Mouse (Mus musculus): ENCODE results near the gene Ceacam9. TPM values are rescaled to one million over a fixed set of nuclear protein-coding genes. Genes with fewer than 3 reads are reported as not detected.
"Not testable (repeated sequence)": the region's sequence is repeated elsewhere in the genome, so short reads cannot be mapped to it uniquely, and the experiment has no call there.

Ceacam9 gene
- polyA plus RNA-seq (2011; ENCODE audit: insufficient read depth, insufficient read length, low replicate concordance, missing spikeins), result not detected in 2 replicates

DNA sequence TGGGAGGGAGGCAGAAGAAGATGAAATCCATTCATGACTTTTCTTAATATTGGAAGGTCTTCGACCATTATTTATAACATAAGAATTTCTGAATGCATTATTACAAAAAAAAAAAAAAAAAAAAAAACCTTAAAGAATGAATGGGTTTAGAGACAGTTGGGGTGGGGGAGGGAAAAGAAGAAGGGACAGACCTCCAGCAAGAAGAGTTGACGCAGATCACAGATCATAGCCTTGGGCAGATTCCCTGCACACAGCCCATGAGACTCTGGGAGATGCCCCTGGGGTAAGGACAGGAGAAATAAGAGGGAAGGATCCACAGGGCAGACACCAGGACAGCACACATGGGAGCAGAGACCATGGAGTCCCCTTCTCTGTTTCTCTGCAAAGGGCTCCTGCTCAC lies at the start of gene Ceacam9:
Gene Ceacam9 (plus strand): TSS at position 301 of the 400 bp plus-strand sequence.
- WGBS, result 68% methylated on average over 2 of the region's 2 CpGs
- H3K4me1 ChIP-seq (ENCODE audit: control insufficient read depth, insufficient read depth, low read length), result no peaks in the 10 kb centered on the region
- H3K27ac ChIP-seq (ENCODE audit: control insufficient read depth, insufficient read depth, low read depth, low read length, poor library complexity), result no peak within 1 kb of the TSS
- no peak within 1 kb of the TSS for H3K4me3 ChIP-seq (replicated peaks; ENCODE audit: control insufficient read depth, low read depth, low read length)
- TF ChIP-seq POLR2A (IDR thresholded peaks at IDR 0.05; ENCODE audit: borderline replicate concordance, control insufficient read depth, low read depth, low read length), result no peak
- TF ChIP-seq CTCF (IDR thresholded peaks at IDR 0.05; ENCODE audit: control insufficient read depth, insufficient read depth, low read length), result no peak

GRCm38 (mm10) chr7:16673823-16674222 lies 47.9 kb upstream of the Ceacam9 start:
- TF ChIP-seq POLR2A (IDR thresholded peaks at IDR 0.05; ENCODE audit: borderline replicate concordance, control insufficient read depth, low read depth, low read length) (no peak), CTCF (IDR thresholded peaks at IDR 0.05; ENCODE audit: control insufficient read depth, insufficient read depth, low read length) (no peak)
- 80% methylated on average over 1 of the region's 1 CpGs for WGBS
- Histone ChIP-seq H3K4me3 (replicated peaks; ENCODE audit: control insufficient read depth, low read depth, low read length) (no peak overlapping the region), H3K4me1 (ENCODE audit: control insufficient read depth, insufficient read depth, low read length) (no peaks in the 10 kb centered on the region), H3K27ac (ENCODE audit: control insufficient read depth, insufficient read depth, low read depth, low read length, poor library complexity) (no peak overlapping the region)

DNA sequence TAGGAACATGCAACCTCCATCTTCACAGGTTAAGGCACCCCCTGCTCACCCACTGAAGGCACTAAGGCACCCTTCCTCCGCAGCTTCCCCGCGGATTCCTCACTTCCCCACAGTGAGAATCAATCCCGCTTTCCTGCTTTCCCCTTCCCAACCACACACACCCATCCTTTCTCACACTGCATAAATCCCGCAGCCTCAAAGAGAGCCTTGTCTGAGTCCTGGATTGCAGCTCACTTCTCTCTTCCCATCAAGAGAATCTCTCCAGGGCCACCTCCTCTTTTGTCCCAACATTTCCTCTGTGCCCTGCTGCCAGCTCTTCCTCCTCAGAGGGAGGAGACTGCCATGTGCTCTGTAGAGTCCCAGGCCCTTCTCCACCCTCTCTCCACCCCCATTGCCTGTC lies 47.0 kb upstream of the Ceacam9 start:
- H3K27ac ChIP-seq (ENCODE audit: control insufficient read depth, insufficient read depth, low read depth, low read length, poor library complexity); H3K4me1 ChIP-seq (ENCODE audit: control insufficient read depth, insufficient read depth, low read length); H3K4me3 ChIP-seq (replicated peaks; ENCODE audit: control insufficient read depth, low read depth, low read length): not testable (repeated sequence)
- WGBS, result 68% methylated on average over 5 of the region's 5 CpGs

GRCm38 (mm10) chr7:16675605-16676004 lies 46.1 kb upstream of the Ceacam9 start, which contains the start of gene Ceacam15:
Gene Ceacam15, minus strand, starts transcription at chr7:16675705.
- TF ChIP-seq POLR2A (IDR thresholded peaks at IDR 0.05; ENCODE audit: borderline replicate concordance, control insufficient read depth, low read depth, low read length), result no peak
- no peak for TF ChIP-seq CTCF (IDR thresholded peaks at IDR 0.05; ENCODE audit: control insufficient read depth, insufficient read depth, low read length)
- no peaks in the 10 kb centered on the region for H3K4me1 ChIP-seq (ENCODE audit: control insufficient read depth, insufficient read depth, low read length)
- 39% methylated on average over 1 of the region's 1 CpGs for WGBS
- H3K4me3 ChIP-seq (replicated peaks; ENCODE audit: control insufficient read depth, low read depth, low read length), result no peak within 1 kb of the TSS
- no peak within 1 kb of the TSS for H3K27ac ChIP-seq (ENCODE audit: control insufficient read depth, insufficient read depth, low read depth, low read length, poor library complexity)

DNA sequence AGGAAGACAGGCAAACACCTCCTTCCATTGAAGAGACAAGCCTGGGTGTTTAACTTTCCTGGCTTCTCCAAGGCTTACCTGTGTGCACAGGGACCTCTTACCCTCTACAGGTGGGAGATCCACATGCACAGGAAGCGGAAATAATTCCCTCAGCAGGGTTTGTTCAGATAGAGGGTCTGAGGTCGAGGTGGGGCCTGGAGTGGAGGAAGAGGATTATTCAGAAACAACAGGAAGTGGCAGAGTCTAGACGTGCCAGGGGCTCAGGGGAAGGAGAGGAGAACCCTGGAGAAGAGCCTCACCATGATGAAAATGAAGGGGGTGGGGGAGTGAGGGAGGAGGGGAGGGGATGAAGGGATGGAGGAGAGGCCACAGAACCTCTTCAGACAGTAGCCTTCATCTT lies 41.5 kb upstream of the Ceacam9 start:
- not testable (repeated sequence) for H3K27ac ChIP-seq (ENCODE audit: control insufficient read depth, insufficient read depth, low read depth, low read length, poor library complexity); H3K4me1 ChIP-seq (ENCODE audit: control insufficient read depth, insufficient read depth, low read length); H3K4me3 ChIP-seq (replicated peaks; ENCODE audit: control insufficient read depth, low read depth, low read length)
- WGBS, result 29% methylated on average over 3 of the region's 3 CpGs

- 57% methylated on average over 5 of the region's 5 CpGs for WGBS
- Histone ChIP-seq H3K4me3 (replicated peaks; ENCODE audit: control insufficient read depth, low read depth, low read length) (no peak overlapping the region), H3K4me1 (ENCODE audit: control insufficient read depth, insufficient read depth, low read length) (no peaks in the 10 kb centered on the region), H3K27ac (ENCODE audit: control insufficient read depth, insufficient read depth, low read depth, low read length, poor library complexity) (no peak overlapping the region)
- TF ChIP-seq POLR2A (IDR thresholded peaks at IDR 0.05; ENCODE audit: borderline replicate concordance, control insufficient read depth, low read depth, low read length), result no peak
- no peak for TF ChIP-seq CTCF (IDR thresholded peaks at IDR 0.05; ENCODE audit: control insufficient read depth, insufficient read depth, low read length)
Observed at GRCm38 (mm10) chr7:16689196-16689595, 32.5 kb upstream of the Ceacam9 start.

DNA sequence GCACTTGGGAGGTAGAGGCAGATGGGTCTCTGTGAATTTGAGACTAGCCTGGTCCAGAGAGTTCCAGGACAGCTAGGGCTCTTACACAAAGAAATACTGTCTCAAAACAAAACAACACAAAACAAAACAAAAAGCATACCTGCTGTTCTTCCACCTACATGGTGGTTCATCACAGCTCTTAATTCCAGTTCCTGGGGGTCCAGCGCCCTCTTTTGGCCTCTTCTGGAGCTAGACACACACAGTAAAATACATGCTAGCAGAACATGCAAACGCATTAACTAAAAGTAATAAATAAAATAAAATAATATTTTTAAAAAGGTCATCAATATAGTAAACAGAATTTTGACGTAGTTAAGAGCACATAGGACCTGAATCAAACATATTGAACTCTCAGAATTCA lies 26.7 kb upstream of the Ceacam9 start:
- no peak overlapping the region for H3K27ac ChIP-seq (ENCODE audit: control insufficient read depth, insufficient read depth, low read depth, low read length, poor library complexity)
- H3K4me1 ChIP-seq (ENCODE audit: control insufficient read depth, insufficient read depth, low read length), result no peaks in the 10 kb centered on the region
- WGBS, result 35% methylated on average over 3 of the region's 3 CpGs
- H3K4me3 ChIP-seq (replicated peaks; ENCODE audit: control insufficient read depth, low read depth, low read length), result no peak overlapping the region
- TF ChIP-seq CTCF (IDR thresholded peaks at IDR 0.05; ENCODE audit: control insufficient read depth, insufficient read depth, low read length) (0 out of 2 replicates have a peak, but pooled peaks have one; percentile 24), POLR2A (IDR thresholded peaks at IDR 0.05; ENCODE audit: borderline replicate concordance, control insufficient read depth, low read depth, low read length) (no peak)

DNA sequence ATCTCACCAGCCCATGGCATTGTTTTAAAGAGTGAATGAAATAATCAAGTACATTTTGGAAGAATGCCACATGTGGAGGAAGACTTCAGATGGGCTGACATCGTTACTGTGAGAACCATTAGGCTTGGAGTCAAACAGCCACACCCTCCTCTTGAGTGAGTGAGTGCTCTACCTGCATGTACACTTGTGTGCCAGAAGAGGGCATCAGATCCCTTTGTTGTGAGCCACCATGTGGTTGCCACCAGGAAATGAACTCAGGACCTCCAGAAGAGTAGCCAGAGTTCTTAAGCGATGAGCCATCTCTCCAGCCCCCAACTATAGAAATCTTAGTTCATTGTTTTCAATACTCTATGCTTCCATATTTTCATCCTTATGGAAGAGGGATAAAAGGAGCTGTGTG lies 22.7 kb upstream of the Ceacam9 start:
- 30% methylated on average over 2 of the region's 2 CpGs for WGBS
- Histone ChIP-seq H3K27ac (ENCODE audit: control insufficient read depth, insufficient read depth, low read depth, low read length, poor library complexity) (no peak overlapping the region), H3K4me3 (replicated peaks; ENCODE audit: control insufficient read depth, low read depth, low read length) (no peak overlapping the region), H3K4me1 (ENCODE audit: control insufficient read depth, insufficient read depth, low read length) (no peaks in the 10 kb centered on the region)
- TF ChIP-seq CTCF (IDR thresholded peaks at IDR 0.05; ENCODE audit: control insufficient read depth, insufficient read depth, low read length), result peak; percentile 58; the same call in 1 of the 2 replicates
- no peak for TF ChIP-seq POLR2A (IDR thresholded peaks at IDR 0.05; ENCODE audit: borderline replicate concordance, control insufficient read depth, low read depth, low read length)

GRCm38 (mm10) chr7:16700583-16700982 lies 21.1 kb upstream of the Ceacam9 start:
- Histone ChIP-seq H3K4me3 (replicated peaks; ENCODE audit: control insufficient read depth, low read depth, low read length) (no peak overlapping the region), H3K27ac (ENCODE audit: control insufficient read depth, insufficient read depth, low read depth, low read length, poor library complexity) (no peak overlapping the region), H3K4me1 (ENCODE audit: control insufficient read depth, insufficient read depth, low read length) (no peaks in the 10 kb centered on the region)
- 72% methylated on average over 5 of the region's 5 CpGs for WGBS
- TF ChIP-seq CTCF (IDR thresholded peaks at IDR 0.05; ENCODE audit: control insufficient read depth, insufficient read depth, low read length) (no peak), POLR2A (IDR thresholded peaks at IDR 0.05; ENCODE audit: borderline replicate concordance, control insufficient read depth, low read depth, low read length) (no peak)
